Mouse (Mus musculus): ENCODE data around the gene Trim34b.
"Not testable (repeated sequence)": the region's sequence is repeated elsewhere in the genome, so short reads cannot be mapped to it uniquely, and the experiment has no call there.

Gene Trim34b

DNA sequence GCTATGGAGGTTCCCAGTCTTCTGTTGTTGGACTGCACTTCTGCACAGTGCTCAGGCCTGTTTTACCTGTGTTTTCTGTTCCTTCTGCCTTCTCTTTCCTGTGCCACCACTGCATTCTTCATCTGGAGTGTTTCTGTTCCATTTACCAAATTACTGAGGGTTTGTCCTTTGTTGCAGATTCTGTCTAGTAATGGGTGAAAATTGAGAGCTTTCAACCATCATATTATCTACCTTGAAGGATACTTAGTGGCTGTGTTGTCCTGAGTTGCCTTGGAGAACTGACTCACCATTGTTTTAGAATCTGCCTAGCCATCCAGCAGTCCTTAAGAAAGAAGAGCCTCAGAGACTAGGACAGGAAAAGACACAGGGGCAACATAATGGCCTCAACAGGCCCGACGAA, at the start of gene Trim34b:
Trim34b (plus strand) TSS at position 301 of the 400 bp plus-strand sequence.
- not testable (repeated sequence) for DNase-seq

DNA sequence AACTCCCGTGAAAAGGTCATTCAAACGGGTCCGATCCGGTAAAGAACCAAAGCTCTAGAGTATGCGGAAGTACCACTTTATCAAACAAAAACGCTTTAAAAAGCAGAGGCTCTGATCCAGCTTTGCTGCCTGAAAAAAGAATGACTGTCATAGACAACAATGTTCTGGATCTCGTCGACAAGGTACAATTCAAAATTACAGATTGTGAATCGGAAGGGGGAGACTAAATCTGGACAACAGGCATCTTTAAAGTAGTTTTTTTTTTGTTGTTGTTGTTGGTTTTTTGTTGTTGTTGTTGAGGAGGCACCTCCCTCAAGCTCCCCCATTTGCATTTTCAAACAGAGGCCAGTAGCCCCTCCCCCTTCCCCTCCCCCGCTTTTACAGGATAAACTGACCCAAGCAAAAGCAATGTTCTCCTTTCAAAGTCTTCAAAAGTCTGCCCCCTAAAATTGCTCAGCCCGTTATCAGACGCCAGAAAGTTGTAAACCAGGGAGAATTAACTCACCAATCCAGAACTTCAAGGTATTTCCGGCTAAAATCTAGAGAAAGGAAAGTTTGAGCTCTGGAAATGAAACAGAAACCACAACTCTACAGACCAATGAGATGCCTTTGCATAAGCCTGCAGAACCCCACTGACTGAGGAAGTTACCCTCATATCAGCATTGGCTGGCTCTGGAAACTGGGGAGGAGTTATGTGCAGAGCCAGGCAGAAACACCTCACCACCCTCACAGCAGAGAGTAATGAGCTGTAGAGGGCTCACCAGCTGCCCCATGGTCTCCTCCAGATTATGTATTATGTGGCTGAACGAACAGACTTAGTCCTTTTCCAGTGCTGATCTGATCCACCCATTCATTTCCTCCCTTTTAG, 41.5 kb upstream of the Trim34b start, which contains the start of gene Trim5:
Trim5 (minus strand) TSS at position 519 of the 868 bp plus-strand sequence.
- DNase-seq, result peak; percentile 8 to 13

DNA sequence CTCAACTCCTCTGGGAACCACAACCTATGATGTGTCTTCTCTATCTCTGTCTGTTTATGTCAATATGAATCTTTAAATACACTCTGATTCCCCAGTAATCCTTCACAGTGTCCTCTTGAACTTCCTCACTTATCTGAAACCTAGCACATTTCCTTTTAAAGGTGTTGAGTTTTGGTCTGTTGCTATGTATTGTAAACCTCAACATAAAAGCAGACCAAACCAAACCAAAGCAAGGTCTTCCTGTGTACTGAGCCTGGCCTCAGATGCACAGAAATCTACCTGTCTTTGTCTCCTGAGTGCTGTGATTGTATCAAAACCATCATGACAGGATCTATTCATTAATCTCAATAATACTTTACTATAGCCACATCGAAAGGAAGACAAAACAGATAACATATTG, 38.6 kb upstream of the Trim34b start:
- DNase-seq, result no peak

DNA sequence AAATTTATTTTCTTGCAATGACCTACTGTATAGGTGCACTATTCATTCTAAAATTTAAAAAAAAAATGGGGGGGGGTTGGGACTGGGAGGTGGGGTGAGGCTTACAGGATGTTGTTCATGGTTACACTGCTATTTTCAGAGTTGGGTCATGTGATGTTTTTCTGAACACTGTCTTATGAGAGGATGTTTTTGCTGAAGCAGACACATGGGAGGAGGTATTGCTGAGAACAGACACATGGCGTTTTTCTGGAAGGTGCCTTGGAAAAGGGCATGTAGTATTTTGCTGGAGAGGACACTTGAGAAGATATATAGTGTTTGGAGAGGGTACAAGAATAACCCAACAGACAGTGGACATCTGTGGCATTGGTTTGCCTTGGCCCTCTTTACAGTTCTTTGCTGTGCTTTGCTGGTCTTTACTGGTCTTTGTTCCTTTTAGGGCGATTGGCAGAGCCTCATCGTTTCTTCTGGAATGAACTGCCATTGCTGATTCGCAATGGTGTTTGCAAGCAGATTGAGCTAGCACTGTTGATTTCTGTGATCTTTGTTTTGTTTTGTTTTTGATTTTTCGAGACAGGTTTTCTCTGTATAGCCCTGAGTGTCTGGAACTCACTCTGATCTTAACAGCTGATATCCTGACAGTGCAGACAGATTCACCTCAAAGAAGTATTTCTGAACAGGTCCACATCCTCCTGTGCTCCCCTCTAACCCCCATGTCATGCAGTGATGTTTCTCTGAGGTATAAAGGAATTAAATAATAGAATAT, 37.5 kb upstream of the Trim34b start:
- no peak for DNase-seq

DNA sequence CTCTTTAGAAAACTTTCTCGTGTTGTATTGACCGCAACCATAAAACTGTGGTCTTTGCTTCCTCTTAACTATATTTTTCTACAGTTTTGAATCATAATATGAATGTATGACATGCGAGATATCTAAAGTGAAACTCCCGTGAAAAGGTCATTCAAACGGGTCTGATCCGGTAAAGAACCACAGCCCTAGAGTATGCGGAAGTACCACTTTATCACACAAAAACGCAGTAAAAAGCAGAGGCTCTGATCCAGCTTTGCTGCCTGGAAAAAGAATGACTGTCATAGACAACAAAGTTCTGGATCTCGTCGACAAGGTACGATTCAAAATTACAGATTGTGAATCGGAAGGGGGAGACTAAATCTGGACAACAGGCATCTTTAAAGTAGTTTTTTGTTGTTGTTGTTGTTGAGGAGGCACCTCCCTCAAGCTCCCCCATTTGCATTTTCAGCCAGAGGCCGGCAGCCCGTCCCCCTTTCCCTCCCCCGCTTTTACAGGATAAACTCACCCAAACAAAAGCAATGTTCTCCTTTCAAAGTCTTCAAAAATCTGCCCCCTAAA, 14.4 kb upstream of the Trim34b start:
- peak; percentile 3 to 16 for DNase-seq

DNA sequence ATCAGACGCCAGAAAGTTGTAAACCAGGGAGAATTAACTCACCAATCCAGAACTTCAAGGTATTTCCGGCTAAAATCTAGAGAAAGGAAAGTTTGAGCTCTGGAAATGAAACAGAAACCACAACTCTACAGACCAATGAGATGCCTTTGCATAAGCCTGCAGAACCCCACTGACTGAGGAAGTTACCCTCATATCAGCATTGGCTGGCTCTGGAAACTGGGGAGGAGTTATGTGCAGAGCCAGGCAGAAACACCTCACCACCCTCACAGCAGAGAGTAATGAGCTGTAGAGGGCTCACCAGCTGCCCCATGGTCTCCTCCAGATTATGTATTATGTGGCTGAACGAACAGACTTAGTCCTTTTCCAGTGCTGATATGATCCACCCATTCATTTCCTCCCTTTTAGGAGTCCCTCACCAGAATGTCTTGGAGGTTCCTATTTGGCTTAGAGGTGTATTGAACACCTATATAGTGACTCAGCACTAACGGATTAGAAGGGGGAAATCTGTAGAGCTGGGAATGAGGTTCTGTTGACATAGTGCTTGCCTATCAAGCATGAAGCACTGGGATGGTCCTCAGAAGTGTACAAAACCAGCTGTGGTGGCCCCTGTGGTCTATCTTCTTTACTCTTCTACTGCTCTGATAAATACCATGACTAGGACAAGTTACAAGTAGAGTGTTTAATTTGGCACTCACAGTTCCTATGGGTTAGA, 13.7 kb upstream of the Trim34b start, which contains the start of gene Trim12a:
Trim12a (minus strand) TSS at position 98 of the 712 bp plus-strand sequence.
- not testable (repeated sequence) for DNase-seq

DNA sequence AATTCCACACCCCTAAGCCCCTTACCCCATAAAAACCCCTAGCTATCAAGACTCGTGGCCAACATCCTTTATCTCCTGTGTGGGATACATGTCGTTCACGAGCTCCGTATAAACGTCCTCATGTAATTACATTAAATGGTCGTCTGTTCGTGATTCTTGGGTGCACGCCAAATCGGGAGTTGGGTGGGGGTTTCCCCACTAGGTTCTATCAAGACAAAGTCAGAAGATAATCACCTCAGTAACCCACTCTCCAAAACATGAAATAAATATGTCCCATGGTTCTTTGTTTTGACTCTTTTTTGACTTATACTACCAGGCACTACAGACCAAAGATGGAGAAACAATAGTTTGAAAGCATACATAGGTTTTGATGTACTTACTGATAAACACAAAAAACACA, 7.2 kb upstream of the Trim34b start:
- no peak for DNase-seq

DNA sequence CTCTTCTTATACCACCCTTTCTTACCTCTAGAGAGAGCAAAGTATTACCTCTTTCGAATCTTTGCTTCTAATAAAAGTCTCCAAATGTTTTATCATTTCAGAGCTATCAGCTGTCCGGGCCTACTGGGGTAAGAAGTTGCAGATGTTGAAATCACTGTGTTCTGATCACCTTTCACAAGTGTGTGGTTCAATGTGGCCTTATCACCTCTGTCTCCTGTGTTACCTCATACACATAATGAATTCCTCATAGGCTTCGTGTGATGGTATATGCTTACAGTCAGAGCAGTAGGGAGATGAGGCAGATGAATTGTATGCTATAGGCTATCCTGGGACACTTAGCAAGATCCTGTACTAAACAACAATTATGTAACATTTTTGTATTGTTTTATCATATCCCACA, 6.3 kb downstream of the Trim34b start:
- not testable (repeated sequence) for DNase-seq

DNA sequence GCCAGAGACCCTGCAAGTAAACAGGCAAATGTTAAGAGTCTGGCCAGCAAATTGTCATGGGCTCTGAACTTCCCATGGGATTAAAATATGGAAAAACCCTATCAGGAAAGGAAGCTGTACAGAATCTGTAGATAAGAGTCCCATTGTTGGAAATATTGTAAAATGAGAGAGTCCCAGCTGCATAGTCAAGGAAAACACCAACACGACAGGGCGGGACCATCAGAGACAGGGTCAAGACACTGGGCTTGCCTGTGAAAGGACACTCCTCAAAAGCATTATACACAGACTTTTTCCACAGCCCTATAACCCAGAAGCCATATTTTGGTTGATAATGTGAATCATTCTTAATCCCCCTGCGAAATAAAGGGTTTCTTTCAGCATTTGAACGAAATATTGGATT, 11.5 kb downstream of the Trim34b start:
- DNase-seq, result not testable (repeated sequence)

DNA sequence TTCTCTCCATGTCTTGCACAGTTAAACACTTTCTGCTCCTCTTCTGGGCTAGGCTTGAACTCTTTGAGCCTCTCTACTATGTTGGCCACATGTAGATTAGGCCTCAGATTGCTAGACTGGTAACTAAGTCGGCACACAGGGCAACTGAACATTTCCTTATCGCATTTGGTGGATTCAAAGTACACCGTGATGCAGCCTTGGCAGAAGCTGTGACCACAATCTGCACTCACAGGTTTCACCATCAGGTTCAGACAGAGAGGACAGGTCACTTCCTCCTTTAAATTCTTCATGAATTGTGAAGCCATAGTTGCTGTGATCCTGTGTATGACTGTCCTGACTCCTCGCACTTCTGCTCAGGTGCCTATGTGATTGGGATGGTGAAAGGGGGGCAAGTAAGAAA, 18.8 kb downstream of the Trim34b start:
- DNase-seq, result not testable (repeated sequence)

DNA sequence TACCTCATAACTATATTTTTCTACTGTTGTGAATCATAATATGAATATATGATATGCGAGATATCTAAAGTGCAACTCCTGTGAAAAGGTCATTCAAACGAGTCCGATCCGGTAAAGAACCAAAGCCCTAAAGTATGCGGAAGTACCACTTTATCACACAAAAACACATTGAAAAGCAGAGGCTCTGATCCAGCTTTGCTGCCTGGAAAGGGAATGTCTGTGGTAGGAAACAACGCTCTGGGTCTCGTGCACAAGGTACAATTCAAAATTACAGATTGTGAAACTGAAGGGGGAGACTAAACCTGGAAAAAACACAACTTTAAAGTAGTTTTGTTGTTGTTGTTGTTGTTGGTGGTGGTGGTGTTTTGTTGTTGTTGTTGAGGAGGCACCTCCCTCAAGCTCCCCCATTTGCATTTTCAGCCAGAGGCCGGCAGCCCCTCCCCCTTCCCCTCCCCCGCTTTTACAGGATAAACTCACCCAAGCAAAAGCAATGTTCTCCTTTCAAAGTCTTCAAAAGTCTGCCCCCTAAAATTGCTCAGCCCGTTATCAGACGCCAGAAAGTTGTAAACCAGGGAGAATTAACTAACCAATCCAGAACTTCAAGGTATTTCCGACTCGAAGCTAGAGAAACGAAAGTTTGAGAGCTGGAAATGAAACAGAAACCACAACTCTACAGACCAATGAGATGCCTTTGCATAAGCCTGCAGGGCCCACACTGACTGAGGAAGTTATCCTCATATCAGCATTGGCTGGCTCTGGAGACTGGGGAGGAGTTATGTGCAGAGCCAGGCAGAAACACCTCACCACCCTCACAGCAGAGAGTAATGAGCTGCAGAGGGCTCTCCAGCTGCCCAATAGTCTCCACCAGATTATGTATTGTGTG, 23.7 kb downstream of the Trim34b start, which contains the start of gene Trim12c:
Trim12c (minus strand) TSS at position 646 of the 883 bp plus-strand sequence.
- peak; percentile 65 to 76 for DNase-seq

DNA sequence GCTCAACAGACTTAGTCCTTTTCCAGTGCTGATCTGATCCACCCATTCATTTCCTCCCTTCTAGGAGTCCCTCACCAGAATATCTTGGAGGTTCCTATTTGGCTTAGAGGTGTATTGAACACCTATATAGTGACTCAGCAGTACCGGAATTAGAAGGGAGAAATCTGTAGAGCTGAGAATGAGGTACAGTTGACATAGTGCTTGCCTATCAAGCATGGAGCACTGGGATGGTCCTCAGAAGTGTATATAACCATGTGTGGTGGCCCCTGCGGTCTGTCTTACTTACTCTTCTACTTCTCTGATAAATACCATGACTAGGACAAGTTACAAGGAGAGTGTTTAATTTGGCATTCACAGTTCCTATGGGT, 24.3 kb downstream of the Trim34b start:
- DNase-seq, result no peak

DNA sequence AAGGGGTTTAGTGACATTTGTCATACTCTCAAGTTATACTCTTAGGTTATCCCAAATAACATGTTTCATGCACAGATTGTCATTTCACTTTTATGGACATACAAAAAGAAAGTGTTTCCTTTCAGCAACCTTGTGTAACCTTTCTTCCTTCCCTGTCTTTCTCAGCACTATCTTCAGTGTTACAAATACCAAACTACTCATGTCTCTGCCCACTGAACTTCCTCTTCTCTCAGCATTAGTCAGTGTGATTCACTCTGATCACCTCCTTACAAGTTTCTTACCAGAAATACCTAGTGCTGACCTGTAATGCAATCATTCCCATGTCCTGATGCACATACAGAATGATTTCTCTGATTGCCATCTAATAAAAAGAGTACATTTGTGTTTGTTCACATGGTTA, 37.1 kb downstream of the Trim34b start:
- DNase-seq, result no peak

DNA sequence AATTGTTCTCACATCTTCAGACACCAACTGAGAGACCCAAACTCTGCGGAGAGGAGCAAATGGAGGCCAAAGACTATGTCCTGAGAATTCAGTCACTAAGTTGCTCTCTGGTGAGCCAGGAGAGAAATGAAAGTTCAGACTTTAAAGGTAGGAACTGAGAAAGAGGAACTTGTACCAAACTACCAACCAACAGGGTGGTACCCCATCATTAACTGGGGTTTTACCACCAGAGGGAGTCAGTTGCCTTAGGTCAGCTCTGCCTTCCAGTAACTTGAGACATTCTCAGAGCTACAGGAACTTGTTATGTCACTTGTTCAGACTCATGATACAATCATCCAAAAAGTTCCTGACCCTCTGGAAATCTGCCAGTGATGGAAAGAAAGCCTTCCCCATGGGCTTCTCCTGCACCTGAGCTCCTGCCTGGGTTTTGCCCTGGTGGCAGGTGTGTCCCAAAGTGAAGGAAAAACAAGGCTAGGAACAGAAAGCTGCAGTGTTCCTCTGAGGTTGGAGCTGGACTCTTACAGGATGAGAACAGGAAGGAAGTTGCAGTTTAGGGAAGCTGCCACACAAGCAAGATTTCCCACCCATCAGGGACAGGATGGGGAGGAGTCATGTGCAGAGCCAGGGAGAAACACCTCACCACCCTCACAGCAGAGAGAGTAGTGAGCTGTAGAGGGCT, 40.6 kb downstream of the Trim34b start, which contains the start of gene Trim30b:
Trim30b (minus strand) TSS at position 149 of the 679 bp plus-strand sequence.
- DNase-seq, result peak in 1 of 2 experiments; percentile 6
